ENCODE assay signal across 10 mouse cellular contexts in genomic region chr19:4181892-4182291, GRCm38 (mm10). TPM values are rescaled to one million over a fixed set of nuclear protein-coding genes. Genes with fewer than 3 reads are reported as not detected.
DNase-seq lines count a peak whose midpoint lies in the region; ATAC-seq lines count a peak whose summit lies in the region.
"Had no signal": no experiment of that assay in that cellular context is flagged by ENCODE, and none has a peak within 500 bp of the region (broad histone marks: within the 10 kb centered on the region; RNA-seq: fewer than 3 reads in every experiment).

No protein-coding gene starts in this region.

- no peak overlapping the region for H3K4me2 ChIP-seq in heart, embryonic 12.5 days
- H3K4me2 ChIP-seq: hindbrain, embryonic 15.5 days; neural tube, embryonic 12.5 days had no signal

- peak; percentile 63 to 81 for DNase-seq in heart, adult 18-20 months
- peak; percentile 63 for DNase-seq in thymus, postnatal 4 days
- no peak for DNase-seq in thymus, adult 18-20 months
- peak; percentile 80 to 94 for DNase-seq in left cerebral cortex, postnatal 25 days (ENCODE audit: low spot score in 2 of 2)
- peak; percentile 70 for DNase-seq in right cerebral cortex, postnatal 4 days
- no peak for DNase-seq in ovary, postnatal 36 days (ENCODE audit: low spot score)

- WGBS in heart, embryonic 12.5 days = 38% methylated on average over 3 of the region's 3 CpGs

- no peak for ATAC-seq in heart, embryonic 12.5 days (ENCODE audit: insufficient number of reproducible peaks, low FRiP score)
- ATAC-seq in frontal cortex, adult (ENCODE audit: low TSS enrichment) = peak; percentile 91; the same call in 1 of the 2 replicates

- peaks cover 2% of the 10 kb centered on the region; the same call in 1 of the 2 replicates for H3K27me3 ChIP-seq in heart, embryonic 12.5 days (replicated peaks)
- H3K27me3 ChIP-seq: hindbrain, embryonic 15.5 days; neural tube, embryonic 12.5 days had no signal

- no peak overlapping the region for H3K4me3 ChIP-seq in heart, embryonic 12.5 days
- H3K4me3 ChIP-seq: hindbrain, embryonic 15.5 days; neural tube, embryonic 12.5 days had no signal

- H3K27ac ChIP-seq in heart, embryonic 12.5 days (ENCODE audit: poor library complexity, severe bottlenecking) = no peak overlapping the region
- H3K27ac ChIP-seq: hindbrain, embryonic 15.5 days; neural tube, embryonic 12.5 days had no signal

- H3K9ac ChIP-seq in heart, embryonic 12.5 days = no peak overlapping the region
- H3K9ac ChIP-seq: hindbrain, embryonic 15.5 days; neural tube, embryonic 12.5 days had no signal

- H3K4me1 ChIP-seq in heart, embryonic 12.5 days (replicated peaks) = peaks cover 24% of the 10 kb centered on the region

- no peaks in the 10 kb centered on the region for H3K9me3 ChIP-seq in heart, embryonic 12.5 days (replicated peaks)
- H3K9me3 ChIP-seq: hindbrain, embryonic 15.5 days; neural tube, embryonic 12.5 days had no signal

- H3K36me3 ChIP-seq in heart, embryonic 12.5 days = no peaks in the 10 kb centered on the region
- H3K36me3 ChIP-seq: hindbrain, embryonic 15.5 days; neural tube, embryonic 12.5 days had no signal

- intact Hi-C loops in left cerebral cortex, postnatal 25 days (cut with DNase I) = no loop called here

RNA-seq across cellular contexts. Expression of gene Carns1, which starts 6.6 kb away (rescaled TPM):
- 10 to 100 TPM; 28.3 to 30.5 TPM for total RNA-seq in heart, adult 18-20 months (2021)
- 2.5 and 3.6 TPM in 2 replicates for polyA plus RNA-seq in heart, embryonic 12.5 days (2016; fragmentation: Nextera tagmentation; extraction: Ambion mirVana)
- 1 to 10 TPM; 6.6 to 8.7 TPM for total RNA-seq in left cerebral cortex, postnatal 25 days (2021)

RNA-seq across cellular contexts. Expression of gene Tbc1d10c, which starts 9.2 kb away (rescaled TPM):
- 10 to 100 TPM; 12.0 to 20.2 TPM for total RNA-seq in heart, adult 18-20 months (2021)
- polyA plus RNA-seq in heart, embryonic 12.5 days (2016; fragmentation: Nextera tagmentation; extraction: Ambion mirVana) = 1.5 and 1.6 TPM in 2 replicates
- total RNA-seq in left cerebral cortex, postnatal 25 days (2021) = 1 to 10 TPM; 1.3 to 2.0 TPM

RNA-seq across cellular contexts. Expression of gene Ppp1ca, which starts 10.0 kb away (rescaled TPM):
- total RNA-seq in heart, adult 18-20 months (2021) = 100 to 1,000 TPM; 293 to 299 TPM
- 627 and 649 TPM in 2 replicates for polyA plus RNA-seq in heart, embryonic 12.5 days (2016; fragmentation: Nextera tagmentation; extraction: Ambion mirVana)
- 100 to 1,000 TPM; 318 to 320 TPM for total RNA-seq in left cerebral cortex, postnatal 25 days (2021)

RNA-seq across cellular contexts. Expression of gene Rps6kb2, which starts 18.7 kb away (rescaled TPM):
- 10 to 100 TPM; 13.1 to 17.1 TPM for total RNA-seq in heart, adult 18-20 months (2021)
- polyA plus RNA-seq in heart, embryonic 12.5 days (2016; fragmentation: Nextera tagmentation; extraction: Ambion mirVana) = 52.9 and 55.7 TPM in 2 replicates
- total RNA-seq in left cerebral cortex, postnatal 25 days (2021) = 10 to 100 TPM; 28.5 to 32.0 TPM

RNA-seq across cellular contexts. Expression of gene Rad9a, which starts 19.6 kb away (rescaled TPM):
- 1 to 10 TPM; 4.5 to 4.8 TPM for total RNA-seq in heart, adult 18-20 months (2021)
- 22.6 and 23.1 TPM in 2 replicates for polyA plus RNA-seq in heart, embryonic 12.5 days (2016; fragmentation: Nextera tagmentation; extraction: Ambion mirVana)
- 1 to 10 TPM; 6.9 to 8.0 TPM for total RNA-seq in left cerebral cortex, postnatal 25 days (2021)

Comparison
In these comparisons a context has a peak if more than half of its experiments do, and no peak if none do; other contexts are left out.
1. DNase-seq: peak in heart, adult 18-20 months (2 of 2), thymus, postnatal 4 days (single experiment), left cerebral cortex, postnatal 25 days (2 of 2) and right cerebral cortex, postnatal 4 days (single experiment); none in thymus, adult 18-20 months (0 of 2) and ovary, postnatal 36 days (single experiment).
2. RNA of gene Tbc1d10c, which starts 9.2 kb away (total RNA-seq): 12.0 to 20.2 TPM in heart, adult 18-20 months; 1.3 to 2.0 TPM in left cerebral cortex, postnatal 25 days; every median in the first group is over 4 times any median in the second.